Mouse (Mus musculus) kidney, postnatal 4 days (tissue): ENCODE data around the gene Nceh1.
A peak's percentile ranks its signal among the peaks of the same experiment; 100 is the strongest.

Experiments used
- DNase-seq, 2 experiments: peaks; one replicate each; pipeline ENCODE4 v3.0.0; 2021; ENCODE audit warnings: mixed read lengths in 2 of 2

The Nceh1 gene

GRCm38 (mm10) chr3:27233841-27234240 is 51.1 kb downstream of the Nceh1 start:
- no peak for DNase-seq

GRCm38 (mm10) chr3:27234976-27235375 is 52.2 kb downstream of the Nceh1 start:
- no peak for DNase-seq

GRCm38 (mm10) chr3:27237226-27237625 is 54.5 kb downstream of the Nceh1 start:
- peak in 1 of 2 experiments; percentile 31 for DNase-seq

GRCm38 (mm10) chr3:27238563-27238962 is 55.8 kb downstream of the Nceh1 start:
- DNase-seq: no peak

- no peak for DNase-seq
These were observed 56.8 kb downstream of the Nceh1 start for GRCm38 (mm10) chr3:27239568-27239967.

GRCm38 (mm10) chr3:27241864-27242263 is 59.1 kb downstream of the Nceh1 start:
- no peak for DNase-seq

GRCm38 (mm10) chr3:27246166-27246565 is 63.4 kb downstream of the Nceh1 start:
- no peak for DNase-seq

- DNase-seq: no peak
These were observed 65.0 kb downstream of the Nceh1 start for GRCm38 (mm10) chr3:27247785-27248184.

- no peak for DNase-seq
These were observed 66.3 kb downstream of the Nceh1 start for GRCm38 (mm10) chr3:27249030-27249429.

GRCm38 (mm10) chr3:27250936-27251335 is 68.2 kb downstream of the Nceh1 start:
- DNase-seq: peak; percentile 61 to 62

- DNase-seq: no peak
These were observed 75.7 kb downstream of the Nceh1 start for GRCm38 (mm10) chr3:27258461-27258860.

GRCm38 (mm10) chr3:27260393-27260792 is 77.6 kb downstream of the Nceh1 start:
- DNase-seq: no peak

GRCm38 (mm10) chr3:27267327-27267726 is 84.6 kb downstream of the Nceh1 start:
- DNase-seq: peak in 1 of 2 experiments; percentile 61

GRCm38 (mm10) chr3:27267887-27268286 is 85.1 kb downstream of the Nceh1 start:
- peak in 1 of 2 experiments; percentile 50 for DNase-seq

GRCm38 (mm10) chr3:27269151-27269550 is 86.4 kb downstream of the Nceh1 start:
- no peak for DNase-seq

GRCm38 (mm10) chr3:27270160-27270962 is 87.6 kb downstream of the Nceh1 start:
- DNase-seq: peak; percentile 65 to 79

- peak in 1 of 2 experiments; percentile 56 for DNase-seq
These were observed 90.4 kb downstream of the Nceh1 start for GRCm38 (mm10) chr3:27272926-27273745.

GRCm38 (mm10) chr3:27279286-27279925 is 96.6 kb downstream of the Nceh1 start:
- peak in 1 of 2 experiments; percentile 38 for DNase-seq

- peak; percentile 78 to 87 for DNase-seq
These were observed 97.5 kb downstream of the Nceh1 start for GRCm38 (mm10) chr3:27280280-27280749.

GRCm38 (mm10) chr3:27283071-27283713 is 100.4 kb downstream of the Nceh1 start:
- DNase-seq: peak; percentile 70 to 81

GRCm38 (mm10) chr3:27283796-27284195 is 101.0 kb downstream of the Nceh1 start:
- peak in 1 of 2 experiments; percentile 33 for DNase-seq

GRCm38 (mm10) chr3:27284227-27284626 is 101.5 kb downstream of the Nceh1 start:
- peak in 1 of 2 experiments; percentile 61 for DNase-seq
